Mouse (Mus musculus) spleen, adult 2 months (tissue): ENCODE data around the gene Il4i1.

Experiments
- CTCF ChIP-seq: fragments of 200-500 bp; IDR thresholded peaks from 2 replicates; pipeline ENCODE4 v1.5.1; 2011; ENCODE audit warnings: mild to moderate bottlenecking, inconsistent platforms; ENCODE audit not compliant: insufficient read depth, insufficient read length, insufficient replicate concordance; ENCODE audit errors: extremely low read depth
- POLR2A ChIP-seq: fragments of 200-500 bp; IDR thresholded peaks from 2 replicates; pipeline ENCODE4 v1.6.1; 2011; ENCODE audit warnings: low read depth, low read length, inconsistent platforms

- TF ChIP-seq CTCF (no peak), POLR2A (no peak)
Measured at GRCm38 (mm10) chr7:44823409-44823808, 7.2 kb downstream of the Il4i1 start.
